Mouse (Mus musculus) cerebellum, postnatal 36 days (tissue): ENCODE measurements around the gene Fkbp15.
"Not testable (repeated sequence)": the region's sequence is repeated elsewhere in the genome, so short reads cannot be mapped to it uniquely, and the experiment has no call there.

ENCODE experiments used
- DNase-seq, 2 experiments: peaks; one replicate each; pipeline ENCODE4 v3.0.0; 2021 to 2022; ENCODE audit warnings: mixed read lengths in 2 of 2

Gene Fkbp15

GRCm38 (mm10) chr4:62276642-62277041 is 83.7 kb downstream of the Fkbp15 start:
- no peak for DNase-seq

- no peak for DNase-seq
Observed at GRCm38 (mm10) chr4:62274841-62275536, 85.4 kb downstream of the Fkbp15 start.

GRCm38 (mm10) chr4:62273916-62274315 is 86.4 kb downstream of the Fkbp15 start:
- DNase-seq = no peak

GRCm38 (mm10) chr4:62272696-62273095 is 87.7 kb downstream of the Fkbp15 start:
- DNase-seq = no peak

GRCm38 (mm10) chr4:62267101-62267500 is 93.2 kb downstream of the Fkbp15 start:
- DNase-seq = no peak

- DNase-seq = not testable (repeated sequence)
Observed at GRCm38 (mm10) chr4:62266016-62266415, 94.3 kb downstream of the Fkbp15 start.

- DNase-seq = no peak
Observed at GRCm38 (mm10) chr4:62265154-62265836, 95.1 kb downstream of the Fkbp15 start.

GRCm38 (mm10) chr4:62263133-62263844 is 97.1 kb downstream of the Fkbp15 start:
- no peak for DNase-seq

- DNase-seq = no peak
Observed at GRCm38 (mm10) chr4:62262276-62262675, 98.1 kb downstream of the Fkbp15 start, which contains the start of gene Slc31a2. Gene Slc31a2, plus strand, starts transcription at chr4:62262562.

GRCm38 (mm10) chr4:62256931-62257330 is 103.4 kb downstream of the Fkbp15 start:
- DNase-seq = no peak

- no peak for DNase-seq
Observed at GRCm38 (mm10) chr4:62254551-62254950, 105.8 kb downstream of the Fkbp15 start.

- no peak for DNase-seq
Observed at GRCm38 (mm10) chr4:62251776-62252175, 108.6 kb downstream of the Fkbp15 start.

GRCm38 (mm10) chr4:62250896-62251544 is 109.3 kb downstream of the Fkbp15 start:
- DNase-seq = no peak
